Mouse (Mus musculus) lung, embryonic 14.5 days (tissue): ENCODE measurements around the gene Cdk5r1. TPM values are rescaled to one million over a fixed set of nuclear protein-coding genes. Genes with fewer than 3 reads are reported as not detected.

ENCODE experiments used
- ATAC-seq: fragments of 200-750 bp; cut with Nextera tagmentation; 2 replicates; pipeline ENCODE4 v1.8.0; 2017; ENCODE audit warnings: mild to moderate bottlenecking, moderate TSS enrichment, moderate library complexity; ENCODE audit not compliant: insufficient read depth
- DNase-seq: peaks from one replicate; pipeline ENCODE4 v3.0.0-alpha.2; 2015
- H3K27ac ChIP-seq: fragments of 300-500 bp; sonication (generic); 2 replicates; pipeline ENCODE4 v1.5.1; 2014; ENCODE audit warnings: low read depth, mild to moderate bottlenecking, moderate library complexity
- H3K27me3 ChIP-seq: fragments of 300-500 bp; sonication (generic); 2 replicates; pipeline ENCODE4 v1.6.1; 2014; ENCODE audit warnings: low read length, control low read depth; ENCODE audit not compliant: insufficient read depth
- H3K36me3 ChIP-seq: fragments of 300-500 bp; sonication (generic); 2 replicates; pipeline ENCODE4 v1.6.1; 2014; ENCODE audit warnings: control low read depth; ENCODE audit not compliant: insufficient read depth
- H3K4me1 ChIP-seq: fragments of 300-500 bp; sonication (generic); 2 replicates; pipeline ENCODE4 v1.6.1; 2014; ENCODE audit warnings: antibody characterized with exemption, control low read depth; ENCODE audit not compliant: insufficient read depth
- H3K4me2 ChIP-seq: fragments of 300-500 bp; sonication (generic); 2 replicates; pipeline ENCODE4 v1.6.1; 2014; ENCODE audit warnings: mild to moderate bottlenecking
- H3K4me3 ChIP-seq: fragments of 300-500 bp; sonication (generic); 2 replicates; pipeline ENCODE4 v1.5.1; 2014; ENCODE audit warnings: low read depth, low read length
- H3K9ac ChIP-seq: fragments of 300-500 bp; sonication (generic); 2 replicates; pipeline ENCODE4 v1.6.1; 2014
- H3K9me3 ChIP-seq: fragments of 300-500 bp; sonication (generic); 2 replicates; pipeline ENCODE4 v1.6.1; 2016; ENCODE audit warnings: low read depth, low read length, control low read depth
- CTCF ChIP-seq: IDR thresholded peaks from 2 replicates; pipeline ENCODE4 v1.5.1; 2016; ENCODE audit warnings: antibody characterized with exemption, low read depth
- WGBS: fragments of 180-500 bp; shearing (Covaris S2); extraction: QIAGEN DNeasy Blood & Tissue Kit; methylation state at CpG from one replicate; pipeline ENCODE4 v1.1.7; 2014; 5-methylcytosine and 5-hydroxymethylcytosine counted together
- polyA plus RNA-seq: library from polyadenylated mRNA; unstranded; fragments of >200 nt; fragmentation: Nextera tagmentation; extraction: Ambion mirVana; gene quantifications from 2 replicates; pipeline ENCODE4 v1.2.1, GENCODE M21; 2014

The Cdk5r1 gene
- polyA plus RNA-seq, 1 experiment from 2014 or later: 0.96 TPM

GRCm38 (mm10) chr11:80504519-80505385, 27.9 kb downstream of the Cdk5r1 start:
- H3K4me2 ChIP-seq: no peak overlapping the region
- H3K27me3 ChIP-seq: no peaks in the 10 kb centered on the region
- 45% methylated on average over 6 of the region's 6 CpGs for WGBS
- H3K36me3 ChIP-seq: no peaks in the 10 kb centered on the region
- 0 out of 2 replicates have a peak, but pooled peaks cover 14% of the 10 kb centered on the region for H3K4me1 ChIP-seq
- DNase-seq (no peak), ATAC-seq (no peak)
- H3K27ac ChIP-seq: no peak overlapping the region
- no peak overlapping the region for H3K4me3 ChIP-seq
- H3K9ac ChIP-seq: no peak overlapping the region
- no peaks in the 10 kb centered on the region for H3K9me3 ChIP-seq
- no peak for TF ChIP-seq CTCF

GRCm38 (mm10) chr11:80505581-80505980, 28.8 kb downstream of the Cdk5r1 start:
- ATAC-seq: no peak
- TF ChIP-seq CTCF: no peak
- WGBS: 83% methylated on average over 3 of the region's 3 CpGs

DNA sequence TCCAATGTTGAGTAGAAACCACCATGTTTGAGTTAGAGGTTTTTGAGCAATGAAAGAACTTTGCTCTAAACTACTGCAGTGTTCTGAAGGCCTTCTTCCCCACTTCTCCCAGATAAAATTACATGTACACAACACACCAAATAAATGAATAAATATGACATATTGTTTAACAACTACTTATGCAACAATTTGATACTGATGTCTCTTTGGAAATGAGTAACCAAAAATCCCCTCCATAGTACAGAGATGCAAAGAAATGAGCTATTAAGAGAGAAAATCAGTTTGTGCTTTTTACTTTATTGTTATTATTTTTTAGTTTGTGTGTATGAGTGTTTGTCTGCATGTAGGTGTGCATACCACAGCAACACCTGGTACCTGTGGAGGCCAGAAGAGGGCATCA, 29.7 kb downstream of the Cdk5r1 start:
- Histone ChIP-seq H3K4me2 (no peak overlapping the region), H3K9me3 (no peaks in the 10 kb centered on the region), H3K4me1 (0 out of 2 replicates have a peak, but pooled peaks cover 14% of the 10 kb centered on the region), H3K36me3 (no peaks in the 10 kb centered on the region), H3K27me3 (no peaks in the 10 kb centered on the region), H3K9ac (no peak overlapping the region), H3K27ac (no peak overlapping the region), H3K4me3 (no peak overlapping the region)
- DNase-seq (no peak), ATAC-seq (no peak)
- no peak for TF ChIP-seq CTCF

More at GRCm38 (mm10) chr11:80505581-80505980, 28.8 kb downstream of the Cdk5r1 start:
- Histone ChIP-seq H3K4me3 (no peak overlapping the region), H3K4me1 (0 out of 2 replicates have a peak, but pooled peaks cover 14% of the 10 kb centered on the region), H3K27ac (no peak overlapping the region), H3K27me3 (no peaks in the 10 kb centered on the region), H3K4me2 (no peak overlapping the region), H3K36me3 (no peaks in the 10 kb centered on the region), H3K9me3 (no peaks in the 10 kb centered on the region), H3K9ac (no peak overlapping the region)
- DNase-seq: no peak

- TF ChIP-seq CTCF: no peak
- H3K27me3 ChIP-seq: no peaks in the 10 kb centered on the region
- H3K9ac ChIP-seq: no peak overlapping the region
- H3K4me3 ChIP-seq: no peak overlapping the region
- no peak for DNase-seq
- no peak overlapping the region for H3K27ac ChIP-seq
- 84% methylated on average over 6 of the region's 6 CpGs for WGBS
- H3K4me2 ChIP-seq: no peak overlapping the region
- no peaks in the 10 kb centered on the region for H3K36me3 ChIP-seq
- 0 out of 2 replicates have a peak, but pooled peaks cover 14% of the 10 kb centered on the region for H3K4me1 ChIP-seq
- no peaks in the 10 kb centered on the region for H3K9me3 ChIP-seq
- no peak for ATAC-seq
Observed at GRCm38 (mm10) chr11:80507791-80508190, 31.0 kb downstream of the Cdk5r1 start.

DNA sequence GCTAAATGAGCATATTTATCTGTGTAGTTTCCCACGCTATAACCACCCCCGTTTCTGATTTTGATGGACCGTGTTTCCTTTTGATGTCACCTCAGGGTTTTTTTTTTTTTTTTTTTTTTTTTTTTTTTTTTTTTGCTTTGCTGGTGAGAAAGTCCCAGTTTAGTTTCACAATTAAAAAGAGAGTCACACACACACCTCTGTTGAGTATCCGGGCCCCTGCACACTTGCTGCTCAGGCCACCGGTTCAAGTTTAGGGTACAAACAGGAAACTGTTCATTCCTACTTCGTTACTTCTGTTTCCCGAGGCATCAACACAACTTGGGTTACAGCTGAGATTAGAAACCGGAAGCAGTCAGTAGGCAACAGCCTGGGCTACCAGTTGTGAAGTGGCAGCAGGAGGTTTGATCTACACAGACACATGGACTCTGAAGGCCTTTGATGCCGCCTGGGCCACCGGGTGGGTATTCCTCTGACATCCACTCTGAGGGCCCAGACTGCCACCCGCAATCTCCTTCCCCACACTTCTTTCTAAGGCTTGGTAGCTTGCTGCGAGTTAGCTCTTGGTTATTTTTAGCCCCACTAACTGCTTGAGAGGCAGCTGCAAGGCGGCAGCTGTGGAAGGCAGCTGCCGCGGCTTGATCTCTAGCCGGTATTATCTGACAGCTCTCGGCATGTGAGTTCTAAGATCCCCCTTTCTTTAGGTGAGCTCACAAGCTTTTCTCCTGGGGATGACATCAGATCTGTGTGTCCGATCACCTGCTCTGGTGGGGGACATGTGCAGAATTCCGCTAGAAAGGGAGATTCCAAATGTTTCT, 31.7 kb downstream of the Cdk5r1 start:
- peak; percentile 44; the same call in 1 of the 2 replicates for ATAC-seq
- peak; percentile 67 for DNase-seq
- WGBS: 26% methylated on average over 19 of the region's 19 CpGs
- Histone ChIP-seq H3K9ac (no peak overlapping the region), H3K36me3 (no peaks in the 10 kb centered on the region), H3K4me1 (0 out of 2 replicates have a peak, but pooled peaks cover 14% of the 10 kb centered on the region), H3K9me3 (no peaks in the 10 kb centered on the region), H3K4me3 (no peak overlapping the region), H3K27me3 (no peaks in the 10 kb centered on the region), H3K27ac (no peak overlapping the region), H3K4me2 (peak overlapping the region; percentile 2; the same call in 1 of the 2 replicates)
- TF ChIP-seq CTCF: no peak

DNA sequence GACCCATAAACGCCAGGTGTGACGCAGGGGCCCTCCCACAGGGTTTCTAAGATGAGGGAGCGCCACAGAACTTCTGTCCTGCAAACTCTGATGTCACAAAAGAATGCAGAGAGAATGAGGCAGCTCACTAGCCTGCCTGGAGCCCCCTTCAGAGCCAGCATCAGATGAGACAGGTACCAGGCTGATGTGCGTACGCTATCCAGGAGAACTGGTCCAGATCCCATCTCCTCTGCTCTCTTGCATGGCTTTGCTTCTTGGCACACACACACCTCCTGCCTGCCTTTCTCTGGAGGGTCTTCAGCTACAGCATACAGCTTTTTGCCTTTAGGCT, 32.3 kb downstream of the Cdk5r1 start:
- ATAC-seq: no peak
- no peaks in the 10 kb centered on the region for H3K36me3 ChIP-seq
- no peaks in the 10 kb centered on the region for H3K27me3 ChIP-seq
- no peak for TF ChIP-seq CTCF
- no peak overlapping the region for H3K9ac ChIP-seq
- H3K4me3 ChIP-seq: no peak overlapping the region
- no peak for DNase-seq
- WGBS: 64% methylated on average over 5 of the region's 5 CpGs
- no peak overlapping the region for H3K27ac ChIP-seq
- peak overlapping the region; percentile 2; the same call in 1 of the 2 replicates for H3K4me2 ChIP-seq
- no peaks in the 10 kb centered on the region for H3K9me3 ChIP-seq
- peaks cover 14% of the 10 kb centered on the region; the same call in 1 of the 2 replicates for H3K4me1 ChIP-seq

GRCm38 (mm10) chr11:80510124-80510523, 33.3 kb downstream of the Cdk5r1 start:
- WGBS: 76% methylated on average over 10 of the region's 10 CpGs
- no peak for DNase-seq
- H3K4me1 ChIP-seq: peaks cover 8% of the 10 kb centered on the region; the same call in 1 of the 2 replicates
- TF ChIP-seq CTCF: no peak
- H3K9me3 ChIP-seq: no peaks in the 10 kb centered on the region
- no peak overlapping the region for H3K4me3 ChIP-seq
- no peaks in the 10 kb centered on the region for H3K36me3 ChIP-seq
- ATAC-seq: no peak
- no peaks in the 10 kb centered on the region for H3K27me3 ChIP-seq
- no peak overlapping the region for H3K9ac ChIP-seq
- no peak overlapping the region for H3K4me2 ChIP-seq
- H3K27ac ChIP-seq: no peak overlapping the region
